Mouse (Mus musculus): ENCODE measurements around the gene Grcc10. TPM values are rescaled to one million over a fixed set of nuclear protein-coding genes. Genes with fewer than 3 reads are reported as not detected.
A peak's percentile ranks its signal among the peaks of the same experiment; 100 is the strongest.

Gene Grcc10
- polyA plus RNA-seq, 1 experiment = 143 TPM

GRCm38 (mm10) chr6:124779984-124780416 lies 38.8 kb upstream of the Grcc10 start:
- no peaks in the 10 kb centered on the region for H3K36me3 ChIP-seq (ENCODE audit: control insufficient read depth, insufficient read depth, low read length)
- no peak overlapping the region for H3K27ac ChIP-seq (ENCODE audit: insufficient read depth, low read depth, low read length)
- WGBS = 16% methylated on average over 10 of the region's 10 CpGs
- no peaks in the 10 kb centered on the region; the same call in 1 of the 2 replicates for H3K27me3 ChIP-seq (ENCODE audit: control insufficient read depth, insufficient read depth, low read length)
- H3K4me3 ChIP-seq (ENCODE audit: low read depth, low read length) = peak overlapping the region; percentile 55
- no peak for TF ChIP-seq CTCF (IDR thresholded peaks at IDR 0.05; ENCODE audit: extremely low read depth, insufficient read length, insufficient replicate concordance, low read depth, low read length)
- no peak for TF ChIP-seq POLR2A (IDR thresholded peaks at IDR 0.05; ENCODE audit: low read depth, low read length)
- peaks cover 6% of the 10 kb centered on the region; the same call in 1 of the 2 replicates for H3K4me1 ChIP-seq (ENCODE audit: control insufficient read depth, insufficient read depth, insufficient read length, low read length)

GRCm38 (mm10) chr6:124779222-124779983 lies 38.2 kb upstream of the Grcc10 start, which contains the start of gene Lrrc23:
TSS of gene Lrrc23 (minus strand) at chr6:124779727.
- TF ChIP-seq CTCF (IDR thresholded peaks at IDR 0.05; ENCODE audit: extremely low read depth, insufficient read length, insufficient replicate concordance, low read depth, low read length) (no peak), POLR2A (IDR thresholded peaks at IDR 0.05; ENCODE audit: low read depth, low read length) (no peak)
- H3K27ac ChIP-seq (ENCODE audit: insufficient read depth, low read depth, low read length) = no peak within 1 kb of the TSS

GRCm38 (mm10) chr6:124770511-124770910 lies 29.3 kb upstream of the Grcc10 start:
- Histone ChIP-seq H3K4me3 (ENCODE audit: low read depth, low read length) (no peak overlapping the region), H3K4me1 (ENCODE audit: control insufficient read depth, insufficient read depth, insufficient read length, low read length) (0 out of 2 replicates have a peak, but pooled peaks cover 3% of the 10 kb centered on the region), H3K36me3 (ENCODE audit: control insufficient read depth, insufficient read depth, low read length) (no peaks in the 10 kb centered on the region), H3K27ac (ENCODE audit: insufficient read depth, low read depth, low read length) (no peak overlapping the region), H3K27me3 (ENCODE audit: control insufficient read depth, insufficient read depth, low read length) (peaks cover 13% of the 10 kb centered on the region)
- 92% methylated on average over 15 of the region's 15 CpGs for WGBS
- TF ChIP-seq POLR2A (IDR thresholded peaks at IDR 0.05; ENCODE audit: low read depth, low read length) (no peak), CTCF (IDR thresholded peaks at IDR 0.05; ENCODE audit: extremely low read depth, insufficient read length, insufficient replicate concordance, low read depth, low read length) (no peak)

More at GRCm38 (mm10) chr6:124779222-124779983, 38.2 kb upstream of the Grcc10 start, which contains the start of gene Lrrc23:
- Histone ChIP-seq H3K36me3 (ENCODE audit: control insufficient read depth, insufficient read depth, low read length) (no peaks in the 10 kb centered on the region), H3K27me3 (ENCODE audit: control insufficient read depth, insufficient read depth, low read length) (no peaks in the 10 kb centered on the region; the same call in 1 of the 2 replicates), H3K4me3 (ENCODE audit: low read depth, low read length) (peak within 1 kb of the TSS; percentile 55), H3K4me1 (ENCODE audit: control insufficient read depth, insufficient read depth, insufficient read length, low read length) (peaks cover 6% of the 10 kb centered on the region; the same call in 1 of the 2 replicates)
- WGBS = 2% methylated on average over 23 of the region's 23 CpGs

GRCm38 (mm10) chr6:124770013-124770412 lies 28.8 kb upstream of the Grcc10 start:
- 83% methylated on average over 7 of the region's 7 CpGs for WGBS
- no peak overlapping the region for H3K4me3 ChIP-seq (ENCODE audit: low read depth, low read length)
- TF ChIP-seq POLR2A (IDR thresholded peaks at IDR 0.05; ENCODE audit: low read depth, low read length) (no peak), CTCF (IDR thresholded peaks at IDR 0.05; ENCODE audit: extremely low read depth, insufficient read length, insufficient replicate concordance, low read depth, low read length) (no peak)

GRCm38 (mm10) chr6:124769101-124769765 lies 28.1 kb upstream of the Grcc10 start, which contains the start of gene Eno2:
TSS of gene Eno2 (minus strand) at chr6:124769673.
- H3K36me3 ChIP-seq (ENCODE audit: control insufficient read depth, insufficient read depth, low read length) = no peaks in the 10 kb centered on the region
- 0 out of 2 replicates have a peak, but pooled peaks cover 3% of the 10 kb centered on the region for H3K4me1 ChIP-seq (ENCODE audit: control insufficient read depth, insufficient read depth, insufficient read length, low read length)
- 1% methylated on average over 53 of the region's 54 CpGs for WGBS
- TF ChIP-seq CTCF (IDR thresholded peaks at IDR 0.05; ENCODE audit: extremely low read depth, insufficient read length, insufficient replicate concordance, low read depth, low read length) = no peak
- no peak for TF ChIP-seq POLR2A (IDR thresholded peaks at IDR 0.05; ENCODE audit: low read depth, low read length)
- H3K27me3 ChIP-seq (ENCODE audit: control insufficient read depth, insufficient read depth, low read length) = peaks cover 13% of the 10 kb centered on the region
- peak within 1 kb of the TSS; percentile 68 for H3K4me3 ChIP-seq (ENCODE audit: low read depth, low read length)
- H3K27ac ChIP-seq (ENCODE audit: insufficient read depth, low read depth, low read length) = no peak within 1 kb of the TSS

More at GRCm38 (mm10) chr6:124770013-124770412, 28.8 kb upstream of the Grcc10 start:
- Histone ChIP-seq H3K27ac (ENCODE audit: insufficient read depth, low read depth, low read length) (no peak overlapping the region), H3K36me3 (ENCODE audit: control insufficient read depth, insufficient read depth, low read length) (no peaks in the 10 kb centered on the region), H3K4me1 (ENCODE audit: control insufficient read depth, insufficient read depth, insufficient read length, low read length) (0 out of 2 replicates have a peak, but pooled peaks cover 3% of the 10 kb centered on the region), H3K27me3 (ENCODE audit: control insufficient read depth, insufficient read depth, low read length) (peaks cover 13% of the 10 kb centered on the region)

GRCm38 (mm10) chr6:124768704-124769044 lies 27.5 kb upstream of the Grcc10 start:
- WGBS = 19% methylated on average over 9 of the region's 9 CpGs
- H3K4me3 ChIP-seq (ENCODE audit: low read depth, low read length) = peak overlapping the region; percentile 68
- 0 out of 2 replicates have a peak, but pooled peaks cover 3% of the 10 kb centered on the region for H3K4me1 ChIP-seq (ENCODE audit: control insufficient read depth, insufficient read depth, insufficient read length, low read length)
- TF ChIP-seq CTCF (IDR thresholded peaks at IDR 0.05; ENCODE audit: extremely low read depth, insufficient read length, insufficient replicate concordance, low read depth, low read length) (no peak), POLR2A (IDR thresholded peaks at IDR 0.05; ENCODE audit: low read depth, low read length) (no peak)
- H3K27ac ChIP-seq (ENCODE audit: insufficient read depth, low read depth, low read length) = no peak overlapping the region
- no peaks in the 10 kb centered on the region for H3K36me3 ChIP-seq (ENCODE audit: control insufficient read depth, insufficient read depth, low read length)
- peaks cover 13% of the 10 kb centered on the region for H3K27me3 ChIP-seq (ENCODE audit: control insufficient read depth, insufficient read depth, low read length)
